Mouse (Mus musculus) CH12.LX (cell line): ENCODE measurements around the gene Fam71b. TPM values are rescaled to one million over a fixed set of nuclear protein-coding genes. Genes with fewer than 3 reads are reported as not detected.

ENCODE experiments used
- DNase-seq: peaks from one replicate; pipeline ENCODE4 v3.0.0-alpha.2; 2013; ENCODE audit errors: extremely low read depth
- H3K27ac ChIP-seq: 2 replicates; pipeline ENCODE4 v1.5.1; 2012; ENCODE audit warnings: low read depth, mild to moderate bottlenecking, control low read depth, moderate library complexity; ENCODE audit not compliant: insufficient read depth
- H3K27me3 ChIP-seq: replicated peaks from 2 replicates; pipeline ENCODE3; 2012; ENCODE audit warnings: inconsistent platforms
- H3K36me3 ChIP-seq, 2 experiments: replicated peaks in 1 of 2; 2 replicates each; pipeline versions ENCODE3 to v1.6.1; 2012; ENCODE audit warnings: inconsistent platforms in 1 of 2, low read length in 1 of 2, mild to moderate bottlenecking in 1 of 2, mixed read lengths in 1 of 2, moderate library complexity in 1 of 2; ENCODE audit not compliant: control insufficient read depth in 1 of 2, insufficient read depth in 1 of 2
- H3K4me1 ChIP-seq, 2 experiments: 2 replicates each; pipeline ENCODE4 v1.6.1; 2012; ENCODE audit warnings: inconsistent platforms in 1 of 2, moderate library complexity in 1 of 2; ENCODE audit not compliant: insufficient read depth in 2 of 2, control insufficient read depth in 1 of 2
- H3K4me2 ChIP-seq: 2 replicates; pipeline ENCODE4 v1.6.1; 2012; ENCODE audit warnings: low read depth, mild to moderate bottlenecking, control low read depth; ENCODE audit not compliant: poor library complexity, insufficient read depth, severe bottlenecking
- H3K4me3 ChIP-seq, 3 experiments: fragments of 150-350 bp in 1 of 3; sonication (generic) in 1 of 3; replicated peaks in 1 of 3; 2 replicates each; pipeline versions ENCODE3 to v1.5.1; 2011 to 2012; ENCODE audit warnings: low read depth in 2 of 3, low read length in 2 of 3, mild to moderate bottlenecking in 2 of 3, moderate library complexity in 2 of 3, control low read depth in 1 of 3, improper control_type of control experiment in 1 of 3, inconsistent platforms in 1 of 3, mixed read lengths in 1 of 3; ENCODE audit not compliant: poor library complexity in 1 of 3
- H3K79me2 ChIP-seq: replicated peaks from 2 replicates; pipeline ENCODE4 v1.6.1; 2012; ENCODE audit warnings: mild to moderate bottlenecking, moderate library complexity; ENCODE audit not compliant: control insufficient read depth, poor library complexity, insufficient read depth, severe bottlenecking; ENCODE audit errors: extremely low read depth
- H3K9ac ChIP-seq: 2 replicates; pipeline ENCODE4 v1.6.1; 2012; ENCODE audit warnings: low read depth, mild to moderate bottlenecking, control low read depth, moderate library complexity; ENCODE audit not compliant: insufficient read depth
- H3K9me3 ChIP-seq: replicated peaks from 2 replicates; pipeline ENCODE3; 2012; ENCODE audit warnings: low read length, inconsistent platforms, mixed read lengths
- BHLHE40 ChIP-seq: IDR thresholded peaks from 2 replicates; pipeline ENCODE4 v1.6.1; 2011; ENCODE audit warnings: mild to moderate bottlenecking, low read depth, low read length, improper control_type of control experiment
- CHD1 ChIP-seq: IDR thresholded peaks from 2 replicates; pipeline ENCODE4 v1.6.1; 2012; ENCODE audit warnings: low read depth, low read length, improper control_type of control experiment, inconsistent platforms
- CHD2 ChIP-seq: IDR thresholded peaks from 2 replicates; pipeline ENCODE4 v1.6.1; 2011; ENCODE audit warnings: low read length, improper control_type of control experiment
- CTCF ChIP-seq, 2 experiments: IDR thresholded peaks in 1 of 2; conservative IDR thresholded peaks in 1 of 2; 2 replicates each; pipeline ENCODE4 v1.5.1; 2011 to 2012; ENCODE audit warnings: low read depth in 2 of 2, low read length in 2 of 2, improper control_type of control experiment in 1 of 2, inconsistent platforms in 1 of 2, mild to moderate bottlenecking in 1 of 2, moderate library complexity in 1 of 2
- E2F4 ChIP-seq: IDR thresholded peaks from 2 replicates; pipeline ENCODE4 v1.6.1; 2011; ENCODE audit warnings: low read depth, low read length, improper control_type of control experiment; ENCODE audit not compliant: insufficient replicate concordance
- ELF1 ChIP-seq: IDR thresholded peaks from 2 replicates; pipeline ENCODE4 v1.6.1; 2014; ENCODE audit warnings: low read depth, mild to moderate bottlenecking, inconsistent platforms, low read length, improper control_type of control experiment
- EP300 ChIP-seq: IDR thresholded peaks from 2 replicates; pipeline ENCODE4 v1.6.1; 2011; ENCODE audit warnings: low read length, improper control_type of control experiment
- GABPA ChIP-seq: IDR thresholded peaks from 2 replicates; pipeline ENCODE4 v1.6.1; 2012; ENCODE audit warnings: low read depth, low read length, improper control_type of control experiment, inconsistent platforms; ENCODE audit not compliant: insufficient replicate concordance
- HCFC1 ChIP-seq: IDR thresholded peaks from 2 replicates; pipeline ENCODE4 v1.6.1; 2012; ENCODE audit warnings: low read depth, mild to moderate bottlenecking, inconsistent platforms, low read length, improper control_type of control experiment
- IRF4 ChIP-seq: IDR thresholded peaks from 2 replicates; pipeline ENCODE4 v1.6.1; 2014; ENCODE audit warnings: low read depth, mild to moderate bottlenecking, inconsistent platforms, low read length, improper control_type of control experiment
- JUN ChIP-seq: IDR thresholded peaks from 2 replicates; pipeline ENCODE4 v1.6.1; 2011; ENCODE audit warnings: low read depth, mild to moderate bottlenecking, low read length, improper control_type of control experiment, moderate library complexity; ENCODE audit not compliant: insufficient read depth
- JUND ChIP-seq: conservative IDR thresholded peaks from 2 replicates; pipeline ENCODE4 v1.6.1; 2011; ENCODE audit warnings: low read depth, low read length, improper control_type of control experiment
- KAT2A ChIP-seq: IDR thresholded peaks from 2 replicates; pipeline ENCODE4 v1.6.1; 2012; ENCODE audit warnings: low read length, improper control_type of control experiment, inconsistent platforms; ENCODE audit not compliant: insufficient replicate concordance
- MAFK ChIP-seq: IDR thresholded peaks from 2 replicates; pipeline ENCODE4 v1.6.1; 2011; ENCODE audit warnings: low read length, improper control_type of control experiment; ENCODE audit not compliant: insufficient replicate concordance
- MAZ ChIP-seq: IDR thresholded peaks from 2 replicates; pipeline ENCODE4 v1.6.1; 2012; ENCODE audit warnings: low read depth, mild to moderate bottlenecking, inconsistent platforms, low read length, improper control_type of control experiment, moderate library complexity
- MXI1 ChIP-seq: IDR thresholded peaks from 2 replicates; pipeline ENCODE4 v1.6.1; 2011; ENCODE audit warnings: mild to moderate bottlenecking, low read depth, low read length, improper control_type of control experiment
- NRF1 ChIP-seq: IDR thresholded peaks from 2 replicates; pipeline ENCODE4 v1.6.1; 2014; ENCODE audit warnings: low read depth, mild to moderate bottlenecking, inconsistent platforms, low read length, improper control_type of control experiment, moderate library complexity
- POLR2A ChIP-seq: IDR thresholded peaks from 2 replicates; pipeline ENCODE4 v1.6.1; 2011; ENCODE audit warnings: low read depth, mild to moderate bottlenecking, improper control_type of control experiment, low read length
- POLR2AphosphoS2 ChIP-seq: IDR thresholded peaks from 2 replicates; pipeline ENCODE4 v1.6.1; 2011; ENCODE audit warnings: low read depth, low read length, improper control_type of control experiment
- RAD21 ChIP-seq: IDR thresholded peaks from 2 replicates; pipeline ENCODE4 v1.6.1; 2011; ENCODE audit warnings: low read depth, mild to moderate bottlenecking, low read length, improper control_type of control experiment, moderate library complexity
- TBP ChIP-seq: conservative IDR thresholded peaks from 2 replicates; pipeline ENCODE4 v1.6.1; 2011; ENCODE audit warnings: low read depth, low read length, improper control_type of control experiment
- TCF12 ChIP-seq: IDR thresholded peaks from 2 replicates; pipeline ENCODE4 v1.6.1; 2014; ENCODE audit warnings: low read depth, mild to moderate bottlenecking, inconsistent platforms, low read length, improper control_type of control experiment
- UBTF ChIP-seq: IDR thresholded peaks from 2 replicates; pipeline ENCODE4 v1.6.1; 2012; ENCODE audit warnings: low read depth, mild to moderate bottlenecking, inconsistent platforms, low read length, improper control_type of control experiment, moderate library complexity
- USF1 ChIP-seq: IDR thresholded peaks from 2 replicates; pipeline ENCODE4 v1.6.1; 2014; ENCODE audit warnings: low read depth, mild to moderate bottlenecking, inconsistent platforms, low read length, improper control_type of control experiment
- USF2 ChIP-seq: conservative IDR thresholded peaks from 2 replicates; pipeline ENCODE4 v1.6.1; 2011; ENCODE audit warnings: low read depth, low read length, improper control_type of control experiment
- ZNF384 ChIP-seq: IDR thresholded peaks from 2 replicates; pipeline ENCODE4 v1.6.1; 2012; ENCODE audit warnings: low read depth, low read length, improper control_type of control experiment, inconsistent platforms
- dilution Hi-C: fragments of 300-500 bp; cut with MboI; formaldehyde crosslinking; loops from 2 replicates; pipeline ENCODE4 v1.14.3; 2020; ENCODE audit warnings: low sequenced_read_pairs; ENCODE audit not compliant: extremely low pct_unique_long_range_greater_than_20kb, extremely low pct_ligation_motif_present
- in situ Hi-C: fragments of 300-500 bp; cut with MboI; formaldehyde crosslinking; loops from 3 replicates; pipeline ENCODE4 v1.14.3; 2019; ENCODE audit warnings: low sequenced_read_pairs, low pct_ligation_motif_present, low pct_unique_long_range_greater_than_20kb, mixed read lengths
- polyA plus RNA-seq: library from polyadenylated mRNA; unstranded; fragments of >175 nt; gene quantifications from 2 replicates; pipeline ENCODE4 v1.2.1, GENCODE M21; 2012; ENCODE audit warnings: low read depth; ENCODE audit not compliant: insufficient read length
- total RNA-seq, 2 experiments: library from RNA; depleted of rRNA; stranded (reverse); fragments of 300-350 nt in 1 of 2; fragments of >200 nt in 1 of 2; gene quantifications; 2 replicates each; pipeline ENCODE4 v1.2.3; 2012 to 2014

Gene Fam71b
- total and polyA plus RNA-seq, 3 experiments = 0.46 to 2.6 (median 2.4) TPM

DNA sequence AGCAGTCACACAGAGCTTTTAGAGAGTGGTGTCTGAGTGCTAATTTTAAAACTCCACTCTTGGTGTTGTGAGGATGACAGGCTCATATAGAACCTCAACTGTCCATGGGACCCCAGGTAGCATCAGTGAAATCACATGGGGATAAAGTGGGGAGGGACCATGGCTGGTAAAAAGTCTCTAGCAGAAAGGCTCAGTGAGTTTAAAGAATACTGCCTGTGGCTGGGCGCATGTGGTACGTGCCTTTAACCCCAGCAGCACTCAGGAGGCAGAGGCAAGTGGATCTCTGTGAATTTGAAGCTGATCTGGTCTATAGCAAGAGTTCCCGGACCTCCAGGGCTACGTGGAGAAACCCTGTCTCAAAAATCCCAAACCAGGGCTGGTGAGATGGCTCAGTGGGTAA, 13.9 kb upstream of the Fam71b start:
- Histone ChIP-seq H3K4me3 (no peak overlapping the region), H3K36me3 (no peaks in the 10 kb centered on the region), H3K79me2 (no peaks in the 10 kb centered on the region), H3K4me1 (peaks cover 29 to 72% of the 10 kb centered on the region in 2 experiments), H3K27ac (no peak overlapping the region), H3K27me3 (no peaks in the 10 kb centered on the region), H3K4me2 (no peak overlapping the region), H3K9ac (no peak overlapping the region), H3K9me3 (peaks cover 2% of the 10 kb centered on the region)
- dilution Hi-C loops (no loop called here), in situ Hi-C loops (no loop called here)
- DNase-seq = no peak
- TF ChIP-seq CHD1 = no peak

DNA sequence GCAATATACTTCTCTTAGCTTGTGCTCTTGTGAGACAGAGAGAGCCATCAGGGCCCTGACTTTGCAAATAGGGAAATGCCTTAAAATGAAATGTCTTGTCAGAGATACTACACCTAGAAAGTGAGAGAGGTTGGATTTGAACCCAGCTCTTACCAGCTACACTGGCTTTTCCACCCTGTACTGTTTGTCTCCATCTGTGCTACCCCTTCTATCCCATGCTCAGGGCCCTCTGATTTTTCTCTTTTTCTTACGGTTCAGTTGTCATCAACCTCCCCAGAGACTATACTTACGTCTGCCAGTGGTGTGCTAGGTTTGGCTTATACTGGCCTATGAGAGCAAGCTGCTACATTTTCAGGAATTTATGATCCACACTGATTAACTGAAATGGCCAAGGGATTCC, 11.4 kb upstream of the Fam71b start:
- Histone ChIP-seq H3K9me3 (peaks cover 2% of the 10 kb centered on the region), H3K27me3 (no peaks in the 10 kb centered on the region), H3K4me3 (no peak overlapping the region), H3K27ac (no peak overlapping the region), H3K9ac (no peak overlapping the region), H3K4me2 (no peak overlapping the region), H3K36me3 (no peaks in the 10 kb centered on the region), H3K79me2 (no peaks in the 10 kb centered on the region), H3K4me1 (peaks cover 36 to 88% of the 10 kb centered on the region in 2 experiments)
- no peak for DNase-seq
- in situ Hi-C loops = loop anchor here (5.0 kb wide), 1 partner anchor 52 kb away; the partner anchor contains the start of gene Med7
- TF ChIP-seq USF2 (no peak), TBP (peak; percentile 88), ELF1 (no peak), JUN (no peak), HCFC1 (no peak), EP300 (no peak), ZNF384 (no peak)
- dilution Hi-C loops = no loop called here

DNA sequence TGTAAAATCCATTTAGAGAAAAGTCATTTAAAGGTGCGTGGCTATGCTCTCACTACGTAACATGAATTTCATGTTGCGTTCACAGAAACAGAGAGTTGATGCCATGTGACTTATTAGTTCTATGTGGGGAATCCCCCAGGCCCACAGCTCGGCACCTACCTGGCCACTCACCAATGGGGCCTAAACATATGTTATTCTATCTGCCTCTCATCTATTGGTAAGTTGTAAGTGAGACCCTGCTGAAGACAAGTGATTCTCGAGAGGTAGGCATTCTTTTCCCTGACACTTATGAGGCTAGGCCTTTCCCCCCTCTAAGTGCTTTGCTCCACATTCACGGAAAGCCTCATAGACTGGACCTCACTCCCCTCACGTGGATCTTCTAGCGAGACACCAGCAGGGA, 9.8 kb upstream of the Fam71b start:
- peak overlapping the region; percentile 39 for H3K27ac ChIP-seq
- H3K36me3 ChIP-seq = no peaks in the 10 kb centered on the region
- TF ChIP-seq POLR2A (no peak), JUN (no peak), MXI1 (no peak), NRF1 (no peak), BHLHE40 (peak; percentile 50; the same call in 1 of the 2 replicates), POLR2AphosphoS2 (no peak), ELF1 (no peak), CHD2 (no peak), CTCF (conservative IDR thresholded peaks at IDR 0.05 in 1 of 2, IDR thresholded peaks at IDR 0.05 in 1 of 2; ENCODE audit: low read depth in 2 of 2, low read length in 2 of 2) (no peak), GABPA (no peak), ZNF384 (no peak), CHD1 (no peak), MAZ (no peak), UBTF (no peak), RAD21 (no peak), MAFK (no peak), HCFC1 (no peak), JUND (no peak), USF1 (peak; percentile 72), IRF4 (no peak), TCF12 (peak; percentile 43; the same call in 1 of the 2 replicates), USF2 (peak; percentile 61), KAT2A (no peak), E2F4 (no peak)

More for the DNA sequence above, 9.8 kb upstream of the Fam71b start:
- H3K9me3 ChIP-seq = peaks cover 2% of the 10 kb centered on the region
- H3K9ac ChIP-seq = peak overlapping the region; percentile 2; the same call in 1 of the 2 replicates
- dilution Hi-C loops (no loop called here), in situ Hi-C loops (loop anchor here (5.0 kb wide), 1 partner anchor 51 kb away; the partner anchor contains the start of gene Med7)
- H3K4me1 ChIP-seq = peaks cover 31 to 77% of the 10 kb centered on the region in 2 experiments
- no peaks in the 10 kb centered on the region for H3K27me3 ChIP-seq
- peak overlapping the region in 1 of 3 experiments; percentile 21 for H3K4me3 ChIP-seq
- DNase-seq = no peak
- no peaks in the 10 kb centered on the region for H3K79me2 ChIP-seq
- H3K4me2 ChIP-seq = peak overlapping the region; percentile 45
